Mouse (Mus musculus) liver, postnatal 0 days (tissue): ENCODE measurements at regions not wholly inside any gene's neighbourhood (a gene's known extent, or its start where the extent isn't known, plus 50 kb on each side); places are given as distances from the start of the nearest gene placed in this dataset.

Experiments used
- ATAC-seq: fragments of 200-750 bp; cut with Nextera tagmentation; 2 replicates; pipeline ENCODE4 v1.8.0; 2017; ENCODE audit warnings: mild to moderate bottlenecking, moderate library complexity
- DNase-seq: peaks from one replicate; pipeline ENCODE4 v3.0.0-alpha.2; 2016
- H3K27ac ChIP-seq: fragments of 300-500 bp; sonication (generic); 2 replicates; pipeline ENCODE4 v1.5.1; 2014; ENCODE audit warnings: antibody characterized with exemption, moderate library complexity, mild to moderate bottlenecking, low read depth
- H3K27me3 ChIP-seq: fragments of 300-500 bp; sonication (generic); 2 replicates; pipeline ENCODE4 v1.6.1; 2014; ENCODE audit warnings: low read length, control low read depth, mixed read lengths; ENCODE audit not compliant: insufficient read depth
- H3K36me3 ChIP-seq: fragments of 300-500 bp; sonication (generic); replicated peaks from 2 replicates; pipeline ENCODE4 v1.6.1; 2014; ENCODE audit warnings: mild to moderate bottlenecking, control low read depth, low read length, moderate library complexity, mixed read lengths; ENCODE audit not compliant: insufficient read depth
- H3K4me1 ChIP-seq: fragments of 300-500 bp; sonication (generic); 2 replicates; pipeline ENCODE4 v1.6.1; 2014; ENCODE audit warnings: antibody characterized with exemption, mild to moderate bottlenecking, control low read depth; ENCODE audit not compliant: insufficient read depth
- H3K4me2 ChIP-seq: fragments of 300-500 bp; sonication (generic); 2 replicates; pipeline ENCODE4 v1.6.1; 2014; ENCODE audit warnings: low read depth, mild to moderate bottlenecking, low read length, moderate library complexity, mixed read lengths
- H3K4me3 ChIP-seq: fragments of 300-500 bp; sonication (generic); 2 replicates; pipeline ENCODE4 v1.5.1; 2014; ENCODE audit warnings: low read depth, low read length
- H3K9ac ChIP-seq: fragments of 300-500 bp; sonication (generic); replicated peaks from 2 replicates; pipeline ENCODE4 v1.6.1; 2014; ENCODE audit warnings: mild to moderate bottlenecking, moderate library complexity
- H3K9me3 ChIP-seq: fragments of 300-500 bp; sonication (generic); 2 replicates; pipeline ENCODE4 v1.6.1; 2016; ENCODE audit warnings: mild to moderate bottlenecking, control low read depth, low read length, mixed read lengths
- CTCF ChIP-seq: sonication (generic); IDR thresholded peaks from 2 replicates; pipeline ENCODE4 v1.5.1; 2016; ENCODE audit warnings: antibody characterized with exemption, low read depth
- EP300 ChIP-seq: IDR thresholded peaks from 2 replicates; pipeline ENCODE4 v1.6.1; 2016; ENCODE audit warnings: antibody characterized with exemption, low read depth, mild to moderate bottlenecking
- WGBS: fragments of 180-500 bp; shearing (Covaris S2); extraction: QIAGEN DNeasy Blood & Tissue Kit; methylation state at CpG from one replicate; pipeline ENCODE4 v1.1.7; 2014; ENCODE audit not compliant: insufficient replicate concordance; 5-methylcytosine and 5-hydroxymethylcytosine counted together

DNA sequence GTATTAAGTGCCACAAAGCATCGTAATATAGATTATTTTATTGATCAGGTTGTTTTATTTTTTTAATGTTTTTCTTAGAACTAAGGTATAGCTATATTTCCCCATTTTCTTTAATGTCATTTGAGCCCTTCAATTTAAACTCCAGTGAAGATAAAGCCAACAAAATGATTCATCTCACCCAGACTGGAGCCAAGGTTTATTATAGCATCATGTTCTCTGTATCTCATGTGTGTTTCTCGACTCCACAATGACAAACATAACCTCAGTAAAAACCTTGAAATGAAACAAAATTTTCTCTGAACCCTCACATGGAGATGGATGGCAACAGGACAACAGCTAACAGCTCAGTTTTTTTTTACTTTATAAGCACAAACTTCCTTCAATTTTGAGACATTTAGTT is 61.7 kb upstream of the Pcdh15 start:
- DNase-seq (no peak), ATAC-seq (no peak)
- no peak for TF ChIP-seq EP300
- TF ChIP-seq CTCF = no peak
- no peak overlapping the region for H3K27ac ChIP-seq
- H3K4me3 ChIP-seq = no peak overlapping the region
- H3K9ac ChIP-seq = no peak overlapping the region
- WGBS = 70% methylated on average over 2 of the region's 2 CpGs
- no peaks in the 10 kb centered on the region for H3K27me3 ChIP-seq
- peaks cover 3% of the 10 kb centered on the region; the same call in 1 of the 2 replicates for H3K9me3 ChIP-seq
- no peaks in the 10 kb centered on the region for H3K36me3 ChIP-seq
- no peaks in the 10 kb centered on the region for H3K4me1 ChIP-seq
- H3K4me2 ChIP-seq = no peak overlapping the region

DNA sequence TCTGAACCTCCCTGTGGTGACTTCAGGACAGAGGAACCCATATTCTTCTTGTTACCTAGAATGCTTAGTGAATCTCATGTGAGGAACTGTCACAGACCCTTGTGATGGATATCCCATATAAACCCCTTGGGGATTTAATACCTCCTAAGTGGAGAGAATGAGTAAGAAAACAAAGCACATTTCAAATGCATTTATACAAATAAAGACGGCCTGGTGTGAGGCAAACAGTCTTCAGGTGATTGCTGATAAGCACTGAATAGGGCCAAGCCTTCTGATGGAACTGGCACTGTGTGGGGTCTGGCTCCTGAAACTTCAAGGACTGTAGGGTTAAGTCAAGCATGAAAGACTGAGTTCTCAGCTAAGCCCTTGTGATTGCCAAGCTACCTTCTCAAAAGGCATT is 59.6 kb upstream of the Pcdh15 start:
- H3K27me3 ChIP-seq = no peaks in the 10 kb centered on the region
- H3K4me3 ChIP-seq = no peak overlapping the region

More for the DNA sequence above, 59.6 kb upstream of the Pcdh15 start:
- ATAC-seq (no peak), DNase-seq (no peak)
- H3K36me3 ChIP-seq = no peaks in the 10 kb centered on the region
- no peak overlapping the region for H3K27ac ChIP-seq
- no peaks in the 10 kb centered on the region for H3K4me1 ChIP-seq
- no peak overlapping the region for H3K4me2 ChIP-seq
- no peak for TF ChIP-seq CTCF
- no peak for TF ChIP-seq EP300
- no peak overlapping the region for H3K9ac ChIP-seq
- H3K9me3 ChIP-seq = peaks cover 3% of the 10 kb centered on the region; the same call in 1 of the 2 replicates
- WGBS = 52% methylated on average over 1 of the region's 1 CpGs
